Mouse (Mus musculus): ENCODE data around the gene Ttn. TPM values are rescaled to one million over a fixed set of nuclear protein-coding genes. Genes with fewer than 3 reads are reported as not detected.

Gene Ttn
- polyA plus RNA-seq, 1 experiment from 2014 or later: 10.6 TPM

- Histone ChIP-seq H3K4me3 (no peak overlapping the region), H3K36me3 (no peaks in the 10 kb centered on the region), H3K4me1 (no peaks in the 10 kb centered on the region), H3K27ac (no peak overlapping the region), H3K27me3 (replicated peaks) (no peaks in the 10 kb centered on the region), H3K9ac (no peak overlapping the region), H3K9me3 (no peaks in the 10 kb centered on the region), H3K4me2 (replicated peaks) (no peak overlapping the region)
- 90% methylated on average over 8 of the region's 8 CpGs for WGBS
- no peak for ATAC-seq (ENCODE audit: low FRiP score, low read depth)
Observed at GRCm38 (mm10) chr2:76896990-76897389, 85.4 kb downstream of the Ttn start.

GRCm38 (mm10) chr2:76895327-76895726 is 87.0 kb downstream of the Ttn start:
- no peaks in the 10 kb centered on the region for H3K27me3 ChIP-seq (replicated peaks)
- H3K4me1 ChIP-seq: no peaks in the 10 kb centered on the region
- H3K9me3 ChIP-seq: no peaks in the 10 kb centered on the region
- H3K9ac ChIP-seq: no peak overlapping the region
- H3K36me3 ChIP-seq: no peaks in the 10 kb centered on the region
- H3K27ac ChIP-seq: no peak overlapping the region
- 88% methylated on average over 4 of the region's 4 CpGs for WGBS
- no peak overlapping the region for H3K4me3 ChIP-seq
- no peak overlapping the region for H3K4me2 ChIP-seq (replicated peaks)
- ATAC-seq (ENCODE audit: low FRiP score, low read depth): no peak

- Histone ChIP-seq H3K9me3 (no peaks in the 10 kb centered on the region), H3K4me3 (no peak overlapping the region), H3K4me2 (replicated peaks) (no peak overlapping the region), H3K27me3 (replicated peaks) (no peaks in the 10 kb centered on the region), H3K9ac (no peak overlapping the region), H3K36me3 (no peaks in the 10 kb centered on the region), H3K4me1 (no peaks in the 10 kb centered on the region), H3K27ac (no peak overlapping the region)
- 88% methylated on average over 7 of the region's 7 CpGs for WGBS
- no peak for ATAC-seq (ENCODE audit: low FRiP score, low read depth)
Observed at GRCm38 (mm10) chr2:76888721-76889120, 93.6 kb downstream of the Ttn start.

GRCm38 (mm10) chr2:76885855-76886254 is 96.5 kb downstream of the Ttn start:
- WGBS: 85% methylated on average over 13 of the region's 13 CpGs
- Histone ChIP-seq H3K27me3 (replicated peaks) (no peaks in the 10 kb centered on the region), H3K4me1 (no peaks in the 10 kb centered on the region), H3K9ac (no peak overlapping the region), H3K4me3 (no peak overlapping the region), H3K9me3 (no peaks in the 10 kb centered on the region), H3K4me2 (replicated peaks) (no peak overlapping the region), H3K36me3 (no peaks in the 10 kb centered on the region), H3K27ac (no peak overlapping the region)
- ATAC-seq (ENCODE audit: low FRiP score, low read depth): no peak

- no peaks in the 10 kb centered on the region for H3K4me1 ChIP-seq
- H3K27me3 ChIP-seq (replicated peaks): no peaks in the 10 kb centered on the region
- no peaks in the 10 kb centered on the region for H3K9me3 ChIP-seq
- H3K4me3 ChIP-seq: no peak overlapping the region
- ATAC-seq (ENCODE audit: low FRiP score, low read depth): no peak
- no peaks in the 10 kb centered on the region for H3K36me3 ChIP-seq
- 91% methylated on average over 12 of the region's 12 CpGs for WGBS
- H3K4me2 ChIP-seq (replicated peaks): no peak overlapping the region
- H3K9ac ChIP-seq: no peak overlapping the region
- H3K27ac ChIP-seq: no peak overlapping the region
Observed at GRCm38 (mm10) chr2:76881406-76881805, 100.9 kb downstream of the Ttn start.

GRCm38 (mm10) chr2:76875587-76875986 is 106.8 kb downstream of the Ttn start:
- Histone ChIP-seq H3K9me3 (no peaks in the 10 kb centered on the region), H3K4me1 (no peaks in the 10 kb centered on the region), H3K4me3 (no peak overlapping the region), H3K27ac (no peak overlapping the region), H3K4me2 (replicated peaks) (no peak overlapping the region), H3K36me3 (no peaks in the 10 kb centered on the region), H3K9ac (no peak overlapping the region), H3K27me3 (replicated peaks) (no peaks in the 10 kb centered on the region)
- 91% methylated on average over 12 of the region's 12 CpGs for WGBS
- ATAC-seq (ENCODE audit: low FRiP score, low read depth): no peak

GRCm38 (mm10) chr2:76866928-76867327 is 115.4 kb downstream of the Ttn start:
- no peak overlapping the region for H3K4me2 ChIP-seq (replicated peaks)
- WGBS: 26% methylated on average over 4 of the region's 4 CpGs

GRCm38 (mm10) chr2:76865497-76865896 is 116.8 kb downstream of the Ttn start:
- Histone ChIP-seq H3K4me1 (no peaks in the 10 kb centered on the region), H3K36me3 (no peaks in the 10 kb centered on the region), H3K9me3 (no peaks in the 10 kb centered on the region), H3K4me3 (no peak overlapping the region), H3K27ac (no peak overlapping the region), H3K4me2 (replicated peaks) (no peak overlapping the region), H3K9ac (no peak overlapping the region), H3K27me3 (replicated peaks) (no peaks in the 10 kb centered on the region)
- 86% methylated on average over 2 of the region's 2 CpGs for WGBS
- no peak for ATAC-seq (ENCODE audit: low FRiP score, low read depth)

More at GRCm38 (mm10) chr2:76866928-76867327, 115.4 kb downstream of the Ttn start:
- H3K27me3 ChIP-seq (replicated peaks): no peaks in the 10 kb centered on the region
- ATAC-seq (ENCODE audit: low FRiP score, low read depth): no peak
- no peaks in the 10 kb centered on the region for H3K36me3 ChIP-seq
- H3K27ac ChIP-seq: no peak overlapping the region
- H3K9me3 ChIP-seq: no peaks in the 10 kb centered on the region
- no peak overlapping the region for H3K4me3 ChIP-seq
- no peaks in the 10 kb centered on the region for H3K4me1 ChIP-seq
- no peak overlapping the region for H3K9ac ChIP-seq

- H3K27ac ChIP-seq: no peak overlapping the region
- no peaks in the 10 kb centered on the region for H3K4me1 ChIP-seq
- no peak for ATAC-seq (ENCODE audit: low FRiP score, low read depth)
- H3K27me3 ChIP-seq (replicated peaks): no peaks in the 10 kb centered on the region
- no peaks in the 10 kb centered on the region for H3K36me3 ChIP-seq
- H3K4me3 ChIP-seq: no peak overlapping the region
- H3K9me3 ChIP-seq: no peaks in the 10 kb centered on the region
- H3K9ac ChIP-seq: no peak overlapping the region
- H3K4me2 ChIP-seq (replicated peaks): no peak overlapping the region
Observed at GRCm38 (mm10) chr2:76861327-76861726, 121.0 kb downstream of the Ttn start.

- H3K27me3 ChIP-seq (replicated peaks): no peaks in the 10 kb centered on the region
Observed at GRCm38 (mm10) chr2:76850066-76850465, 132.3 kb downstream of the Ttn start.

GRCm38 (mm10) chr2:76843162-76843561 is 139.2 kb downstream of the Ttn start:
- H3K9ac ChIP-seq: no peak overlapping the region
- no peak overlapping the region for H3K4me2 ChIP-seq (replicated peaks)
- H3K36me3 ChIP-seq: no peaks in the 10 kb centered on the region
- ATAC-seq (ENCODE audit: low FRiP score, low read depth): no peak
- no peak overlapping the region for H3K27ac ChIP-seq
- H3K4me1 ChIP-seq: no peaks in the 10 kb centered on the region
- no peaks in the 10 kb centered on the region for H3K27me3 ChIP-seq (replicated peaks)
- no peak overlapping the region for H3K4me3 ChIP-seq
- 78% methylated on average over 1 of the region's 1 CpGs for WGBS
- H3K9me3 ChIP-seq: no peaks in the 10 kb centered on the region

More at GRCm38 (mm10) chr2:76850066-76850465, 132.3 kb downstream of the Ttn start:
- 97% methylated on average over 4 of the region's 4 CpGs for WGBS
- H3K27ac ChIP-seq: no peak overlapping the region
- H3K9ac ChIP-seq: no peak overlapping the region
- H3K4me2 ChIP-seq (replicated peaks): no peak overlapping the region
- no peaks in the 10 kb centered on the region for H3K4me1 ChIP-seq
- H3K36me3 ChIP-seq: no peaks in the 10 kb centered on the region
- H3K9me3 ChIP-seq: no peaks in the 10 kb centered on the region
- H3K4me3 ChIP-seq: no peak overlapping the region
- ATAC-seq (ENCODE audit: low FRiP score, low read depth): no peak

- Histone ChIP-seq H3K27me3 (replicated peaks) (no peaks in the 10 kb centered on the region), H3K4me2 (replicated peaks) (no peak overlapping the region), H3K4me3 (no peak overlapping the region), H3K27ac (no peak overlapping the region), H3K9ac (no peak overlapping the region), H3K4me1 (no peaks in the 10 kb centered on the region), H3K9me3 (no peaks in the 10 kb centered on the region), H3K36me3 (no peaks in the 10 kb centered on the region)
- ATAC-seq (ENCODE audit: low FRiP score, low read depth): no peak
Observed at GRCm38 (mm10) chr2:76820472-76820871, 161.9 kb downstream of the Ttn start.

- Histone ChIP-seq H3K4me2 (replicated peaks) (no peak overlapping the region), H3K9ac (no peak overlapping the region), H3K36me3 (no peaks in the 10 kb centered on the region), H3K9me3 (no peaks in the 10 kb centered on the region), H3K4me3 (no peak overlapping the region), H3K4me1 (no peaks in the 10 kb centered on the region), H3K27ac (no peak overlapping the region), H3K27me3 (replicated peaks) (no peaks in the 10 kb centered on the region)
- ATAC-seq (ENCODE audit: low FRiP score, low read depth): peak; percentile 56; the same call in 1 of the 2 replicates
- 18% methylated on average over 2 of the region's 2 CpGs for WGBS
Observed at GRCm38 (mm10) chr2:76817796-76818195, 164.6 kb downstream of the Ttn start.

Measured in neural tube, embryonic 12.5 days (tissue).